Mouse (Mus musculus) forebrain, embryonic 11.5 days (tissue): ENCODE results near the gene Oas1d. TPM values are rescaled to one million over a fixed set of nuclear protein-coding genes. Genes with fewer than 3 reads are reported as not detected.

ENCODE experiments used
- ATAC-seq: fragments of 200-750 bp; cut with Nextera tagmentation; replicated peaks from 2 replicates; pipeline ENCODE4 v1.8.0; 2017; ENCODE audit warnings: moderate TSS enrichment; ENCODE audit not compliant: low FRiP score
- DNase-seq: peaks from one replicate; pipeline ENCODE4 v3.0.0-alpha.2; 2017; ENCODE audit warnings: low spot score
- H3K27ac ChIP-seq: fragments of 300-500 bp; sonication (generic); 2 replicates; pipeline ENCODE4 v1.5.1; 2014; ENCODE audit warnings: low read depth, low read length
- H3K27me3 ChIP-seq: fragments of 300-500 bp; sonication (generic); 2 replicates; pipeline ENCODE4 v1.6.1; 2014; ENCODE audit warnings: mild to moderate bottlenecking, low read length, mixed read lengths; ENCODE audit not compliant: control insufficient read depth, insufficient read depth
- H3K36me3 ChIP-seq: fragments of 300-500 bp; sonication (generic); 2 replicates; pipeline ENCODE4 v1.6.1; 2014; ENCODE audit warnings: mild to moderate bottlenecking, low read length, moderate library complexity, mixed read lengths; ENCODE audit not compliant: control insufficient read depth, insufficient read depth
- H3K4me1 ChIP-seq: fragments of 300-500 bp; sonication (generic); replicated peaks from 2 replicates; pipeline ENCODE4 v1.6.1; 2014; ENCODE audit warnings: low read length, mixed read lengths; ENCODE audit not compliant: control insufficient read depth, insufficient read depth
- H3K4me2 ChIP-seq: fragments of 300-500 bp; sonication (generic); 2 replicates; pipeline ENCODE4 v1.6.1; 2014; ENCODE audit warnings: low read depth, mild to moderate bottlenecking, low read length, moderate library complexity, mixed read lengths; ENCODE audit not compliant: severe bottlenecking
- H3K4me3 ChIP-seq: fragments of 300-500 bp; sonication (generic); 2 replicates; pipeline ENCODE4 v1.5.1; 2014; ENCODE audit warnings: low read depth, low read length
- H3K9ac ChIP-seq: fragments of 300-500 bp; sonication (generic); 2 replicates; pipeline ENCODE4 v1.6.1; 2014; ENCODE audit warnings: low read length
- H3K9me3 ChIP-seq: fragments of 300-500 bp; sonication (generic); 2 replicates; pipeline ENCODE4 v1.6.1; 2016; ENCODE audit warnings: low read length, mixed read lengths; ENCODE audit not compliant: control insufficient read depth
- WGBS: fragments of 180-500 bp; shearing (Covaris S2); extraction: QIAGEN DNeasy Blood & Tissue Kit; methylation state at CpG from one replicate; pipeline ENCODE4 v1.1.7; 2014; 5-methylcytosine and 5-hydroxymethylcytosine counted together
- polyA plus RNA-seq: library from polyadenylated mRNA; unstranded; fragments of >200 nt; fragmentation: Nextera tagmentation; extraction: Ambion mirVana; gene quantifications from 2 replicates; pipeline ENCODE4 v1.2.1, GENCODE M21; 2014

The Oas1d gene
- polyA plus RNA-seq, 1 experiment from 2014 or later: not detected

DNA sequence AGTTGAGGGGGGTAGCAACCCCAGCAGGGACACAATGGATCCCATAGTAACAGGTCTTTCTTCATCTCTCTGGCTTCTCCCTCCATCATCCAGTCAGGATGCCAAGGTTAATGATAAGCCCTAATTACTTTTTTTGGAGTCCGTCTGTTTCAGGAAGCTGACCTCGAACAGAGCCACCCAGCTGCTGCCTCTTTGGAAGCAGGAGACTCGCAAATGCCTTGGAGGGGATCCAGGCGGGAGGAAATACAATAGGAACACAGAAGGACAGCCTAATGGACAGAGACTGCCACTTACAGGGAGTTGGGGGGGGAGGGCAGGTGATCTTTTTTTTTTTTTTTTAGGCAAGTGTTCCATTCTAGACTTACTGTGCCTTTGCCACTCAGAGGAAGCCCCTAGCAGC, 55.4 kb downstream of the Oas1d start:
- Histone ChIP-seq H3K36me3 (no peaks in the 10 kb centered on the region), H3K4me3 (no peak overlapping the region), H3K27ac (no peak overlapping the region), H3K4me1 (no peaks in the 10 kb centered on the region), H3K27me3 (no peaks in the 10 kb centered on the region), H3K9ac (no peak overlapping the region), H3K9me3 (no peaks in the 10 kb centered on the region), H3K4me2 (no peak overlapping the region)
- ATAC-seq (no peak), DNase-seq (no peak)
- 30% methylated on average over 4 of the region's 4 CpGs for WGBS

Other genes with a start within 250 kb of the Oas1d start
- gene Dtx1, start 202.6 kb upstream of the Oas1d start, polyA plus RNA-seq: 6.4 and 6.6 TPM in 2 replicates
- 0.15 TPM in 1 of 2 replicates, not detected in the other for gene Oas2, start 164.7 kb upstream of the Oas1d start, polyA plus RNA-seq
- gene Oas3, start 136.9 kb upstream of the Oas1d start, polyA plus RNA-seq: 0.12 and 0.27 TPM in 2 replicates
- not detected in 2 replicates for gene Oas1e, start 119.0 kb upstream of the Oas1d start, polyA plus RNA-seq
- gene Oas1c, start 102.0 kb upstream of the Oas1d start, polyA plus RNA-seq: 0.36 TPM in 1 of 2 replicates, not detected in the other
- not detected in 2 replicates for gene Oas1f, start 67.2 kb upstream of the Oas1d start, polyA plus RNA-seq
- not detected in 2 replicates for gene Oas1h, start 53.1 kb upstream of the Oas1d start, polyA plus RNA-seq
- not detected in 2 replicates for gene Oas1g, start 26.9 kb upstream of the Oas1d start, polyA plus RNA-seq
- 0.35 and 0.60 TPM in 2 replicates for gene Oas1a, start 7.0 kb upstream of the Oas1d start, polyA plus RNA-seq
- 2.1 and 2.2 TPM in 2 replicates for gene Rph3a, start 95.6 kb downstream of the Oas1d start, polyA plus RNA-seq